Mouse (Mus musculus) limb, embryonic 11.5 days (tissue): Measurements from ENCODE around the gene Ckap5. TPM values are rescaled to one million over a fixed set of nuclear protein-coding genes. Genes with fewer than 3 reads are reported as not detected.
"Not testable (repeated sequence)": the region's sequence is repeated elsewhere in the genome, so short reads cannot be mapped to it uniquely, and the experiment has no call there.

Experiments used
- ATAC-seq: fragments of 200-750 bp; cut with Nextera tagmentation; 2 replicates; pipeline ENCODE4 v1.8.0; 2017; ENCODE audit warnings: low read depth; ENCODE audit not compliant: insufficient number of reproducible peaks, low FRiP score, low TSS enrichment
- DNase-seq: peaks from one replicate; pipeline ENCODE4 v3.0.0-alpha.2; 2015; ENCODE audit warnings: low spot score
- H3K27ac ChIP-seq: fragments of 300-500 bp; sonication (generic); replicated peaks from 2 replicates; pipeline ENCODE4 v1.5.1; 2014; ENCODE audit warnings: low read depth, mild to moderate bottlenecking, low read length
- H3K27me3 ChIP-seq: fragments of 300-500 bp; sonication (generic); 2 replicates; pipeline ENCODE4 v1.6.1; 2014; ENCODE audit warnings: mild to moderate bottlenecking, low read length, mixed read lengths; ENCODE audit not compliant: control insufficient read depth, insufficient read depth
- H3K36me3 ChIP-seq: fragments of 300-500 bp; sonication (generic); 2 replicates; pipeline ENCODE4 v1.6.1; 2014; ENCODE audit warnings: mild to moderate bottlenecking, low read length, moderate library complexity, mixed read lengths; ENCODE audit not compliant: control insufficient read depth, insufficient read depth
- H3K4me1 ChIP-seq: fragments of 300-500 bp; sonication (generic); 2 replicates; pipeline ENCODE4 v1.6.1; 2014; ENCODE audit warnings: low read length, mixed read lengths; ENCODE audit not compliant: control insufficient read depth, insufficient read depth
- H3K4me2 ChIP-seq: fragments of 300-500 bp; sonication (generic); 2 replicates; pipeline ENCODE4 v1.6.1; 2014; ENCODE audit warnings: low read depth, mild to moderate bottlenecking, moderate library complexity; ENCODE audit not compliant: severe bottlenecking
- H3K4me3 ChIP-seq: fragments of 300-500 bp; sonication (generic); 2 replicates; pipeline ENCODE4 v1.5.1; 2014; ENCODE audit warnings: low read depth, low read length
- H3K9ac ChIP-seq: fragments of 300-500 bp; sonication (generic); 2 replicates; pipeline ENCODE4 v1.6.1; 2014; ENCODE audit warnings: mild to moderate bottlenecking, low read length
- H3K9me3 ChIP-seq: fragments of 300-500 bp; sonication (generic); 2 replicates; pipeline ENCODE4 v1.6.1; 2016; ENCODE audit warnings: low read length; ENCODE audit not compliant: control insufficient read depth
- WGBS: fragments of 180-500 bp; shearing (Covaris S2); extraction: QIAGEN DNeasy Blood & Tissue Kit; methylation state at CpG from one replicate; pipeline ENCODE4 v1.1.7; 2014; 5-methylcytosine and 5-hydroxymethylcytosine counted together
- polyA plus RNA-seq: library from polyadenylated mRNA; unstranded; fragments of >200 nt; fragmentation: Nextera tagmentation; extraction: Ambion mirVana; gene quantifications from 2 replicates; pipeline ENCODE4 v1.2.1, GENCODE M21; 2014

The Ckap5 gene
- polyA plus RNA-seq, 1 experiment from 2014 or later: 105 TPM

DNA sequence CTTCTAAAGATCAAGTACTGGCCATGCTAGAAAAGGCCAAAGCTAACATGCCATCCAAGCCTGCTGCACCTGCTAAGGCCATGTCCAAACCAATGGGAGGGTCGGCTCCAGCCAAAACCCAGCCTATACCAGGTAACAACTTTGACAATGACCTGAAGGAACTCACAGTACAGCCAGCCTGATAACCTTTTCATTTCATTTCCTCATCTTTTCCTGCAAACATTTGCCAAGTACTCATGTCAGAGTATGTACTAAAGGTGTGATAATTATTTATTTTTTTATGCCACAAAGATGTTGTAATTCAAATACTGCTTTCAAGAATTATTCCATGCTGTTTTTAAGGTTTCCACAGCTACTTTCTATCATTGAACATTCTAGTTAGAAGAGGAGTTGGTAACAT is 59.7 kb downstream of the Ckap5 start:
- no peak overlapping the region for H3K9ac ChIP-seq
- no peaks in the 10 kb centered on the region for H3K9me3 ChIP-seq
- peaks cover 18% of the 10 kb centered on the region for H3K36me3 ChIP-seq
- DNase-seq (no peak), ATAC-seq (no peak)
- WGBS: 94% methylated on average over 1 of the region's 1 CpGs
- no peak overlapping the region for H3K4me2 ChIP-seq
- H3K27ac ChIP-seq: no peak overlapping the region
- no peaks in the 10 kb centered on the region for H3K4me1 ChIP-seq
- no peaks in the 10 kb centered on the region for H3K27me3 ChIP-seq
- H3K4me3 ChIP-seq: no peak overlapping the region

DNA sequence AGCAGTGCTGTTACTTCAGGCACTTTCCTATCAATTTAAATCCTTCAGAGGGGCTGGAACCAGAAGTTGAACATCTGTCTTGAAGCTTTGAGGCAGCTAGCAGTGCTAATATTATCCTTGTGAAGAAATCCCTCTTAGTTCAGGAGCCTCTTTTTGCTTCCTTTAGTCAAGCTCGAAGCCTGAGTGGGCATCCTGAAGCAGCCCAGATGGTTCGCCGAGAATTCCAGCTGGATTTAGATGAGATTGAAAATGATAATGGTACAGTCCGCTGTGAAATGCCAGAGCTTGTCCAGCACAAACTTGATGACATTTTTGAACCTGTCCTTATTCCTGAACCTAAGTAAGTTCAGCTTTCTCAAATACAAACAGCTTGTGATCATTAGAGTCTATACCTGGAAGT is 73.9 kb downstream of the Ckap5 start:
- H3K36me3 ChIP-seq: peaks cover 30% of the 10 kb centered on the region; the same call in 1 of the 2 replicates
- no peak overlapping the region for H3K4me3 ChIP-seq
- no peaks in the 10 kb centered on the region for H3K27me3 ChIP-seq
- ATAC-seq (no peak), DNase-seq (no peak)
- H3K4me1 ChIP-seq: no peaks in the 10 kb centered on the region
- WGBS: 98% methylated on average over 4 of the region's 4 CpGs
- no peaks in the 10 kb centered on the region for H3K9me3 ChIP-seq
- H3K9ac ChIP-seq: no peak overlapping the region
- no peak overlapping the region for H3K27ac ChIP-seq
- H3K4me2 ChIP-seq: no peak overlapping the region

- no peak for ATAC-seq
- Histone ChIP-seq H3K4me3 (no peak overlapping the region), H3K27ac (no peak overlapping the region), H3K9me3 (no peaks in the 10 kb centered on the region), H3K4me1 (no peaks in the 10 kb centered on the region), H3K27me3 (no peaks in the 10 kb centered on the region), H3K36me3 (peaks cover 30% of the 10 kb centered on the region; the same call in 1 of the 2 replicates), H3K4me2 (no peak overlapping the region), H3K9ac (no peak overlapping the region)
- DNase-seq: no peak
- whole genome bisulfite sequencing: 91% methylated on average over 4 of the region's 4 CpGs
These were observed 75.8 kb downstream of the Ckap5 start for GRCm38 (mm10) chr2:91602389-91602788.

- H3K36me3 ChIP-seq: peaks cover 15% of the 10 kb centered on the region
- ATAC-seq, H3K4me1 ChIP-seq, DNase-seq, H3K27me3 ChIP-seq, H3K4me3 ChIP-seq, H3K9me3 ChIP-seq, H3K9ac ChIP-seq, H3K27ac ChIP-seq, H3K4me2 ChIP-seq: not testable (repeated sequence)
These were observed 82.8 kb downstream of the Ckap5 start for GRCm38 (mm10) chr2:91609370-91609769.

GRCm38 (mm10) chr2:91622356-91622755 is 95.8 kb downstream of the Ckap5 start:
- no peak for DNase-seq

DNA sequence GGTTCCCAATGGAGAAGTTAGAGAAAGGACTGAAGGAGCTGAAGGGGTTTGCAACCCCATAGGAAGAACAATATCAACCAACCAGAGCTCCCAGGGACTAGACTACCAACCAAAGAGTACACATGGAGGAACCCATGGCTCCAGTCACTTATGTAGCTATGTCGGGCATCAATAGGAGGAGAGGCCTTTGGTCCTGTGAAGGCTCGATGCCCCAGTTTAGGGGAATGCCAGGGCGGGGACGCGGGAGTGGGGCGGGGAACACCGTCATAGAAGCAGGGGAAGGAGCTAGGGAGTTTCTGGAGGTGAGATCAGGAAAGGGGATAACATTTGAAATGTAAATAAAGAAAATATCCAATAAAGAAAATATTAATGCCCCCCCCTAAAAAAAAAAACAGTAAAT is 96.8 kb downstream of the Ckap5 start:
- H3K27me3 ChIP-seq, H3K4me2 ChIP-seq, H3K9me3 ChIP-seq, H3K4me1 ChIP-seq, H3K4me3 ChIP-seq, ATAC-seq, H3K9ac ChIP-seq, H3K27ac ChIP-seq, DNase-seq: not testable (repeated sequence)
- WGBS: 89% methylated on average over 7 of the region's 7 CpGs
- peaks cover 16% of the 10 kb centered on the region for H3K36me3 ChIP-seq

More at GRCm38 (mm10) chr2:91622356-91622755, 95.8 kb downstream of the Ckap5 start:
- no peak overlapping the region for H3K27ac ChIP-seq
- no peak overlapping the region for H3K4me3 ChIP-seq
- H3K36me3 ChIP-seq: peaks cover 19% of the 10 kb centered on the region
- ATAC-seq: no peak
- no peak overlapping the region for H3K9ac ChIP-seq
- H3K27me3 ChIP-seq: no peaks in the 10 kb centered on the region
- no peaks in the 10 kb centered on the region for H3K9me3 ChIP-seq
- no peaks in the 10 kb centered on the region for H3K4me1 ChIP-seq
- H3K4me2 ChIP-seq: no peak overlapping the region
- WGBS: 92% methylated on average over 5 of the region's 5 CpGs

- Histone ChIP-seq H3K36me3 (no peaks in the 10 kb centered on the region), H3K9me3 (no peaks in the 10 kb centered on the region), H3K4me3 (no peak overlapping the region), H3K27me3 (no peaks in the 10 kb centered on the region), H3K4me1 (no peaks in the 10 kb centered on the region), H3K4me2 (no peak overlapping the region), H3K27ac (no peak overlapping the region), H3K9ac (no peak overlapping the region)
- DNase-seq (no peak), ATAC-seq (no peak)
- WGBS: 77% methylated on average over 5 of the region's 5 CpGs
These were observed 100.9 kb downstream of the Ckap5 start for GRCm38 (mm10) chr2:91627486-91627885.

GRCm38 (mm10) chr2:91628171-91628570 is 101.6 kb downstream of the Ckap5 start:
- no peaks in the 10 kb centered on the region for H3K4me1 ChIP-seq
- no peak overlapping the region for H3K4me3 ChIP-seq
- H3K9me3 ChIP-seq: no peaks in the 10 kb centered on the region
- H3K27me3 ChIP-seq: no peaks in the 10 kb centered on the region
- no peak for DNase-seq
- no peak overlapping the region for H3K9ac ChIP-seq
- no peak overlapping the region for H3K27ac ChIP-seq
- no peak overlapping the region for H3K4me2 ChIP-seq
- 90% methylated on average over 8 of the region's 8 CpGs for WGBS
- H3K36me3 ChIP-seq: no peaks in the 10 kb centered on the region
- no peak for ATAC-seq

DNA sequence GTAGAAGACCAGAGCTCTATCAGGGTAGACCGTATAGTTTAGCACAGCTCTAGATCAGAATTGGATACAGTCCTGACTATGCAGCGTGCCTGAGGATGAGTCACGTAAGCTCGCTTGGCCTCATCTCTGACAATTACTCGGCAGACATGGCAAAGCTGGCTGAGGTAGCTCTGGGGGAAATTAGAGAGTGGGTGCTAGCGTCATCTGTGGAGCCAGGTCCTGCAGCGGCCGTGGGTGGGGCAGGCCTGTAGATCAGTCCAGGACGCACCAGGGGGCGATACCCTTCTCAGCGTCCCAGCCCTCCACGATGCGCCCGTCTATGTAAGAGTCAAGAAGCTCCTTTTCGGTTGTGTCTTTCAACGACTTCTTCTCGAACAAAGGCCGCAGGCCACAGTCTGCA is 103.1 kb downstream of the Ckap5 start:
- Histone ChIP-seq H3K9ac (no peak overlapping the region), H3K36me3 (no peaks in the 10 kb centered on the region), H3K4me3 (no peak overlapping the region), H3K4me1 (no peaks in the 10 kb centered on the region), H3K27me3 (no peaks in the 10 kb centered on the region), H3K9me3 (no peaks in the 10 kb centered on the region), H3K4me2 (no peak overlapping the region), H3K27ac (no peak overlapping the region)
- WGBS: 83% methylated on average over 18 of the region's 18 CpGs
- no peak for ATAC-seq
- no peak for DNase-seq
